Mouse (Mus musculus) heart, adult 2 months (tissue): ENCODE results near the gene Gpr68. TPM values are rescaled to one million over a fixed set of nuclear protein-coding genes. Genes with fewer than 3 reads are reported as not detected.
A peak's percentile ranks its signal among the peaks of the same experiment; 100 is the strongest.

Experiments
- DNase-seq, 2 experiments: peaks; one replicate each; pipeline ENCODE4 v3.0.0; 2021
- H3K27ac ChIP-seq: fragments of 200-600 bp; 2 replicates; pipeline ENCODE4 v1.8.1; 2022
- H3K27me3 ChIP-seq: fragments of 200-500 bp; 2 replicates; pipeline ENCODE4 v1.6.1; 2012; ENCODE audit warnings: mild to moderate bottlenecking, low read length, inconsistent platforms, mixed read lengths; ENCODE audit not compliant: control insufficient read depth, insufficient read depth
- H3K36me3 ChIP-seq: fragments of 200-500 bp; 2 replicates; pipeline ENCODE4 v1.6.1; 2012; ENCODE audit warnings: low read length, inconsistent platforms; ENCODE audit not compliant: control insufficient read depth, insufficient read depth
- H3K4me1 ChIP-seq: fragments of 200-500 bp; 2 replicates; pipeline ENCODE4 v1.6.1; 2011; ENCODE audit warnings: low read length; ENCODE audit not compliant: control insufficient read depth, insufficient read depth
- H3K4me3 ChIP-seq: fragments of 200-600 bp; 2 replicates; pipeline ENCODE4 v1.8.1; 2022
- H3K79me2 ChIP-seq: fragments of 200-500 bp; replicated peaks from 2 replicates; pipeline ENCODE4 v1.6.1; 2012; ENCODE audit warnings: mild to moderate bottlenecking, inconsistent platforms, low read length, moderate library complexity, mixed read lengths; ENCODE audit not compliant: control insufficient read depth, insufficient read depth
- H3K9ac ChIP-seq: fragments of 200-500 bp; 2 replicates; pipeline ENCODE4 v1.6.1; 2012; ENCODE audit warnings: low read depth, mild to moderate bottlenecking, control low read depth, inconsistent platforms, low read length, mixed read lengths
- CTCF ChIP-seq: fragments of 200-600 bp; IDR thresholded peaks from 2 replicates; pipeline ENCODE4 v1.8.1; 2022; ENCODE audit warnings: antibody characterized with exemption, mild to moderate bottlenecking, moderate library complexity
- EP300 ChIP-seq: fragments of 200-500 bp; IDR thresholded peaks from 2 replicates; pipeline ENCODE4 v1.6.1; 2011; ENCODE audit warnings: low read depth, low read length, control low read depth; ENCODE audit not compliant: insufficient read depth
- POLR2A ChIP-seq: fragments of 200-500 bp; IDR thresholded peaks from 2 replicates; pipeline ENCODE4 v1.6.1; 2011; ENCODE audit warnings: mild to moderate bottlenecking, low read depth, low read length, control low read depth; ENCODE audit not compliant: insufficient read depth
- WGBS: fragments of 180-500 bp; shearing (Covaris S2); methylation state at CpG from one replicate; pipeline ENCODE4 v1.1.7; 2018; 5-methylcytosine and 5-hydroxymethylcytosine counted together
- intact Hi-C: fragments of 180-260 bp; cut with DNase I; formaldehyde crosslinking; loops from one replicate; pipeline ENCODE4 v1.15.1; 2025
- polyA plus RNA-seq: library from polyadenylated mRNA; depleted of rRNA; stranded (reverse); fragments of >200 nt; gene quantifications from 2 replicates; pipeline ENCODE4 v1.2.3, GENCODE M21; 2012
- total RNA-seq, 2 experiments: library from RNA; stranded (reverse); gene quantifications; 2 replicates each; pipeline ENCODE4 v1.2.3; 2021

Gene Gpr68
- total and polyA plus RNA-seq, 3 experiments, result 0.14 to 0.80 (median 0.16) TPM

GRCm38 (mm10) chr12:100952193-100952931 lies 44.4 kb upstream of the Gpr68 start:
- no peak overlapping the region for H3K4me3 ChIP-seq
- WGBS, result 27% methylated on average over 9 of the region's 9 CpGs
- H3K27me3 ChIP-seq, result no peaks in the 10 kb centered on the region
- no peaks in the 10 kb centered on the region for H3K79me2 ChIP-seq
- intact Hi-C loops, result loop anchor here (1.0 to 2.0 kb wide), 3 partner anchors 15 to 130 kb away; partner anchors contain the start of genes Ccdc88c and Ppp4r3a
- H3K9ac ChIP-seq, result no peak overlapping the region
- peak; percentile 78 to 81 for DNase-seq
- peak; percentile 74 for TF ChIP-seq CTCF
- no peak for TF ChIP-seq POLR2A
- peak; percentile 46; the same call in 1 of the 2 replicates for TF ChIP-seq EP300
- H3K36me3 ChIP-seq, result no peaks in the 10 kb centered on the region
- H3K27ac ChIP-seq, result peak overlapping the region; percentile 81
- H3K4me1 ChIP-seq, result peaks cover 20% of the 10 kb centered on the region

GRCm38 (mm10) chr12:100949146-100949545 lies 41.1 kb upstream of the Gpr68 start:
- intact Hi-C loops, result no loop called here
- Histone ChIP-seq H3K9ac (no peak overlapping the region), H3K36me3 (no peaks in the 10 kb centered on the region), H3K27ac (peak overlapping the region; percentile 43), H3K79me2 (no peaks in the 10 kb centered on the region), H3K4me3 (no peak overlapping the region), H3K27me3 (no peaks in the 10 kb centered on the region), H3K4me1 (peaks cover 11% of the 10 kb centered on the region)
- TF ChIP-seq POLR2A (no peak), CTCF (no peak), EP300 (no peak)
- DNase-seq, result no peak
- 62% methylated on average over 5 of the region's 5 CpGs for WGBS

GRCm38 (mm10) chr12:100948021-100948420 lies 40.0 kb upstream of the Gpr68 start:
- no peak for TF ChIP-seq POLR2A
- no peak for TF ChIP-seq EP300
- no peak for TF ChIP-seq CTCF
- Histone ChIP-seq H3K27me3 (no peaks in the 10 kb centered on the region), H3K36me3 (no peaks in the 10 kb centered on the region), H3K9ac (no peak overlapping the region), H3K4me1 (peaks cover 11% of the 10 kb centered on the region), H3K4me3 (no peak overlapping the region), H3K27ac (peak overlapping the region; percentile 43), H3K79me2 (no peaks in the 10 kb centered on the region)
- intact Hi-C loops, result no loop called here
- DNase-seq, result no peak
- 64% methylated on average over 6 of the region's 6 CpGs for WGBS

- no peak overlapping the region for H3K27ac ChIP-seq
- no peak for DNase-seq
- WGBS, result 85% methylated on average over 12 of the region's 12 CpGs
- H3K27me3 ChIP-seq, result no peaks in the 10 kb centered on the region
- TF ChIP-seq EP300 (no peak), CTCF (no peak), POLR2A (no peak)
- H3K4me1 ChIP-seq, result peaks cover 5% of the 10 kb centered on the region
- intact Hi-C loops, result no loop called here
- H3K79me2 ChIP-seq, result no peaks in the 10 kb centered on the region
- H3K36me3 ChIP-seq, result no peaks in the 10 kb centered on the region
- no peak overlapping the region for H3K9ac ChIP-seq
- H3K4me3 ChIP-seq, result no peak overlapping the region
These were observed 38.0 kb upstream of the Gpr68 start for GRCm38 (mm10) chr12:100945948-100946347.

GRCm38 (mm10) chr12:100945501-100945900 lies 37.5 kb upstream of the Gpr68 start:
- no peaks in the 10 kb centered on the region for H3K36me3 ChIP-seq
- no peak for DNase-seq
- H3K27me3 ChIP-seq, result no peaks in the 10 kb centered on the region
- no peak overlapping the region for H3K27ac ChIP-seq
- H3K9ac ChIP-seq, result no peak overlapping the region
- 78% methylated on average over 12 of the region's 12 CpGs for WGBS
- H3K4me1 ChIP-seq, result peaks cover 5% of the 10 kb centered on the region
- intact Hi-C loops, result no loop called here
- H3K4me3 ChIP-seq, result no peak overlapping the region
- no peaks in the 10 kb centered on the region for H3K79me2 ChIP-seq
- TF ChIP-seq EP300, result no peak
- no peak for TF ChIP-seq CTCF
- TF ChIP-seq POLR2A, result no peak

DNA sequence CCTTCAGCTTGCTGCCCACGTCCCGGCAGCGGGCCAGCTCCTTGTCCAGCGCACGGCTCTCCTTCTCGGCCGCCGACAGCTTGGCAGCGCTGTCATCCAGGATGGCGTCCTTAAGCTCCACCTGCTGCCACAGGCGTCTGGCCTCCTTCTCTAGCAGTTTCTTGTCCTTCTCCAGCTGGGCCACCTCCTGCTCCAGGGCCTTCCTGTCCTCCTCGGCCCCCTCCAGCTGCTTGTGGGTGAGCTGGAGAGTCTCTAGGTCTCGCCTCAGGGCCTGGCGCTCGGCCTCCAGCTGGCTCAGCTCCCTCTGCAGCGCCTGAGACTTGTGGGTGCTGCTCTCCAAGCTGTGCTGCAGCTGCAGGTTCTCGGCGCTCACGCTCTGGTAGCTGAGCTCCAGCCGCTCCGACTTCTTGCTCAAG lies 36.9 kb upstream of the Gpr68 start:
- peak in 1 of 2 experiments; percentile 47 for DNase-seq
- H3K4me3 ChIP-seq, result no peak overlapping the region
- intact Hi-C loops, result no loop called here
- peaks cover 5% of the 10 kb centered on the region for H3K4me1 ChIP-seq
- no peaks in the 10 kb centered on the region for H3K36me3 ChIP-seq
- TF ChIP-seq POLR2A, result no peak
- TF ChIP-seq CTCF, result no peak
- TF ChIP-seq EP300, result no peak
- WGBS, result 83% methylated on average over 21 of the region's 21 CpGs
- no peaks in the 10 kb centered on the region for H3K27me3 ChIP-seq
- no peaks in the 10 kb centered on the region for H3K79me2 ChIP-seq
- no peak overlapping the region for H3K9ac ChIP-seq
- H3K27ac ChIP-seq, result no peak overlapping the region
